Mouse (Mus musculus): ENCODE data around the gene Pfdn6. TPM values are rescaled to one million over a fixed set of nuclear protein-coding genes. Genes with fewer than 3 reads are reported as not detected.
"Not testable (repeated sequence)": the region's sequence is repeated elsewhere in the genome, so short reads cannot be mapped to it uniquely, and the experiment has no call there.

Gene Pfdn6
- polyA plus RNA-seq, 3 experiments from 2014 or later, result 114 to 135 (median 124) TPM

DNA sequence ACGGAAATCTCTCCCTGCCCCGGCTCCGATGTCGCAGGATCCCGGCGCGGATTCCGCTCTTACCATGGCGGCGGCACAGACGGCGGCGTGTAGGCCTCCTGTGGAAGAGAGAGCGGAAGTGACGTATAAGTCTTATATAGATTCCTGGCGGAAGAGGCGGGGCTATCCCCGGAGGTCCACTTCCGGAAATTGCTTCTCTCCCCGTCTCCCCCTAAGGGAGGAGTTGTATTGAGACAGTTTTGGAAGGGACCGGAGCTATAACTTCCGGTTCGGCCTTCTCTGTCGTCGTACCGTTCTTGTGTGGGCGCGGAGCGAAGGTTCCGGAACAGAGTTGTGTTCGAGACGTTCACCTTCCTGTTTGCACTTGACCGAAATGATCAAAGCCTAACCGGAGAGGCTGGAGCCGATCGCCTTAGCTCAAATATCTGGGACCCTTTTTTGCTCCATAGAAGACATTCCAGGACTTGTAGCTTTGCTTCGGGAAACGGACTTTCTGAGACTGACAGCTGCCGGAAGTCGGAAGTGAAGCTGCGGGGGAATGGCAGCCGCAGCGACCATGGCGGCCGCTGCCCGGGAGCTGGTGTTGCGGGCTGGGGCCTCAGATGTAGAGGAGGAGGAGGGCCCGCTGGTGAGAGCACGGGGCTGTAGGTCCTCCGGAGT lies 15.5 kb upstream of the Pfdn6 start, which contains the start of the genes Vps52 and Rps18:
TSS of gene Vps52 (plus strand) at position 258 of the 660 bp plus-strand sequence.
TSS of gene Rps18 (minus strand) at position 447 of the 660 bp plus-strand sequence.
- ATAC-seq, result peak; percentile 81

DNA sequence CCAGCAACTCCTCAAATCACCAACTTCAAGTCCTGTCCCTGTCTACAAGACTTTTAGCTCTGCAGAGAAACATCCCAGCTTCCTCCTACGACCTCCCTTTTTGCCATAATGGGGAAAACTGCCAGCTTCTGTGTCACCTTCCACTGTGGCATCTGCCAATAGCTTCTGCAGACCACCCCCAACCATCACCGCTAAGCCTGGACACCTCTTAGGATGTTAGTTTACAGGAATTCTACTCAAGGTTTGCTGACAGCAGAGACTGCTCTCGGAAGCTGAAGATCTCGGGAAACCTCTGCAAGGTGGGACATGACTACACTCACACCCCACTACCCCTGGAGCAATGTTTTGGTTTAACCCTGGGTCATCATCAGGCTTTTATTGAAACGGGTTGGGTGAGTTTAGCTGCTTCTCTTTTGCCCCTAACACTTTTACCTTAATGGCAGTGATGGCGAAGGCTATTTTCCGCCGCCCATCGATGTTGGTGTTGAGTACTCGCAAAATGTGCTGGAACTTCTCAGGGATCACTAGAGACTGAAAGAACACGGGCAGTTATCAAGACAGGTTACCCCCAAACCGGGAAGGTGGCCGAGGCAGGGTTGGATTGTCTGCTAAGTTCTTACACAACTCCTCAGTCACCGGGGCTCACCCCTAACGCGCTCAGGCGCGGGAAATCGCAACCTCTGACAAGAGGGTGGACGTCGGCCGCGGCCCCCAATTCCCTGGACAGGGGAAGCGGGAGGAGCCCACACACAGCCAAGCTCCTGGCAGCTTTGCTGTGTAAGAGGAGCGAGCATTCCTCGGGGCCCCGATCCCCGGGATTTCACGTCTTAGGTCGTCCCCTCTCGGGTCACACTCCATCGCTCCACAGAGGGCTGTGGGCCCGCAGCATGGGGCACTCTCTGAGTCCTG lies 14.8 kb upstream of the Pfdn6 start:
- peak; percentile 3 for ATAC-seq

DNA sequence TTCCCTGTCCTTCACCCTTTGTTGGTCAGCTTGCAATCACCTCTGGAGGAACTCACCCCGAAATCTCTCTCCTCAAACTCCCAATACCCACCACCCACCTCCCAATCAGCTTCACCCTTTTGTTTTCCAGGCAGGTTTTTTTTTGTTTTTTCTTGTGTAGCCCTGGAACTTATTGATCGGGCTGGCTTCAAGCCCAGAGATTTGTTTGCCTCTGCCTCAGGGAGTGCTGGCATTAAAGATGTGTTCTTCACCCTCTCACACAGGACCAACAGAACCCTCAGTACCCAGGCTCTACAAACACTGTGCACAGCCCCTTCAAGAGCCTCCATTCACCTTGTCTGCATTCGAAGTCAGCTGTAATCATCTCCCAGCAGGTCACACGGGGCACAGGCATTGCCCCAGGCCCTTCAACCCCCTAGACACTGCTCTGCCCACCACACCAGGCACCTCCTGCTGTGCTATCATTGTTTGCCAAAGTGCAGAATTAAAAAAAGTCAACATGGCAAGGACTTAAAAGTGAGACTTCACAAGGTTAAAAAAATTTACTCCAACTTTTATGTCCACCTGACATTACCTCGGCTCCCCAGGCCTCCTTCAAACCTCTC lies 13.9 kb upstream of the Pfdn6 start:
- no peak for ATAC-seq

DNA sequence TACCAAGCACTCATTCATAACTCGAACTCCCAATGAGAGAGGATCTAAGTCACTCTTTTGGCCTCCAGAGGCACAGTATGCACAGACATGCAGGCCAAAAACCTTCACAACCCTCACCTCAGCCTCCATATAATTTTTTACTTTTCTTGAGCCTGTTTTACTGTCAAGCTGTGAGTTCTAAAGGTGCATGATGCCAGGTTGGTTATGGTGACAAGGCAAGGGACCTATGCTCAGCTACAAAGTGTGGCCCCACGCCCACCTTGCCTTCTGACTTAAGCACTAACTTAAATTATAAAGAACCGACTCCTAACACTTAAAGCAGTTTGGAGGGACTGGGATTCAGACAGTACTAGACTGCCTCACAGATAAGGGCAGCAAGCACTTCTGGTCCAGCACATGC lies 13.2 kb upstream of the Pfdn6 start:
- no peak for ATAC-seq

DNA sequence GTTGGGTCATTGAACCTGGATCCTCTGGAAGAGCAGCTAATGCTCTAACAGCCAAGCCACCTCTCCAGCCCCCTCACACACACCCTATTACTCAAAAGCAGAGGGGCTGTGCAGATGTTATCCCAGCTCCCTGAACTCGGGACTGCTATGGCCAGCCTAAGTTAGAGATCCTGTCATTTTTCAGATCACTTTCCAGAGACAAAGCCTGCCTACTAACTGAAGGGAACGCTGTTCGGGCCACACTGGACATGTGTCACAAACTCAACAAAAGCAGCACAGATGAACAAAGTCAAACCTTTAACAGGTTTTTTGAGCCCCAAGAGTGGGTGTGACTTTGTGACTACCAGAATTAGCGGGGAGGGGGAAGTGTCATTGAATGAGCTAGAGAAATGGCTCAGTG lies 12.7 kb upstream of the Pfdn6 start:
- no peak for ATAC-seq

DNA sequence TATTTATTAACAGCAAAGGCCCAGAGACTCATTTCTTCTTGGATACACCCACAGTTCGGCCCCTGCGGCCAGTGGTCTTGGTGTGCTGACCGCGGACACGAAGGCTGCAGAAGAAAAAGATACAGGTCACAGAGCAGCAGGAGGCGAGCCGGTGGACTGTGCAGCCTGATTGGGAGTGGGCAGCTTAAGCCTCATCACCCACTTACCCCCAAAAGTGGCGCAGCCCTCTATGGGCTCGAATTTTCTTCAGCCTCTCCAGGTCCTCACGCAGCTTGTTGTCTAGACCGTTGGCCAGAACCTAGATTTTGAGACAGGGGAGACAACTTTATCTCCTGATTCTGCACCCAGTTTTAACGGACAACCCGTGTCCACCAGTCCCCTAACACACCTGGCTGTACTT lies 11.9 kb upstream of the Pfdn6 start:
- not testable (repeated sequence) for ATAC-seq

DNA sequence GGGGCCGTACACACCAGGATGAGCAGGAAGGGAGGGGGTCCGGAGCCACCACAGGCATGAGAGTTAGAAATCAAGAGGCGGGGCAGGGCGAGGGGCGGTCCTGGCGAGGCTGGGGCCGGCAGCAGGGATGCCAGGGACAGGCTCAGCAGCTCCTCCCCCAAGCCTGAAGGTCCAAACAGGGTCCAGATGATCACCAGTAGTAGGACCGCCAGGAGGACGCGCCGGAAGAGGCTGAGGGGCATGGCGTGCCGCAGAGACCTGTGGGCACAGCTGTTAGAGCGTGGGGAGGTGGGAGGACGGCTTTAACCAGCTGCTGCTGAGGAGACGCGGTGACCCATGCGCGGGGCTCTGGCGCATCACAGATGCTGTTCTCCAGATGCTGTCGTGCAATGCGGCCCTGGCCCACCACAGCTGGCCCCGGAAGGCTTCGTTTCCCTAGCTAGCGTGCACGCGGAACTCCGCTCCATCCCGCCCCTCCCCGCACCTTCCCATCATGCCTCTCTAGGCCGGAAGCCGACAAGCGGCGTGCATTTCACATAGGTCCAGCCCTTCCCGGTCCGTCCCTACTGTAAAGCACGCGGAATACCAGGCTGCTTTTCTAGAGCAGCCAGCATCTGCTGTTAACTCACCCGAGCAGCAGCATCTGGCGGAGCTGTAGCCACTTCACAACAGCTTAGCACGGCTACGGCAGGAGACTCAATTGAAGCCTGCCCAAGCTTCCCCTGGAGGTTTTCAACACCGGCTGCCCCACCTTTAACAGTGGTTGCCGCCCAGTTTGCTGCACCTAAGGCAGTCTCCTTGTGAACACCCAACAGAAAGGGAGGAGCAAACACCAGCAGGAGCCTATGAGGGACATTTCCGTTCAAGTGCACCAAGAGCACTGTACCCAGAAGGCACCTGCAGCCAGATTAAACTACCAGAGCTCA lies 11.1 kb upstream of the Pfdn6 start, which contains the start of gene B3galt4:
TSS of gene B3galt4 (minus strand) at position 468 of the 926 bp plus-strand sequence.
- ATAC-seq, result peak; percentile 66

DNA sequence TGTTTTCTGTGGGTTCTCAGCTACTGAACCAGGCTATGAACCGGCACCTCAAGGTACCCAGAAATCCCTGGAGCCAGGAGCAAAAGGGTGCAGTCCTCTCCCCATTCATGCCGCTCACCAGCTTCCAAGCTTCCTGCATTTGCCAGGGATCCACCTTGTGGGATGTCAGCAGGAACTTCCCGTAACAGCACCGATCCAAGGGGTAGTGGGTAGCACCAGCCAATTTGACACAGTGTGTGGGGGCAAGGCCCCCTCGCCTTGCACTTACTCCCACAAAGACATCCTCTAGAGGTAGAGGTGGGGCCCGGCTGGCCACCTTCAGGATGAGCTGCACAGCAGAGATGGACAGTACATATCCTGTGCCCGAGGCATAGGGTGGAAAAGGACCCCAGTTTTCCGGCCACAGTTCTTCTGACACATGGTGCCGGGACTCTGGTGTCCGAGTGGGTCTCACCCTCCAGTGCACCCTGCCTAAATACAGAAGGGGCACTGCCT lies 10.0 kb upstream of the Pfdn6 start:
- no peak for ATAC-seq

DNA sequence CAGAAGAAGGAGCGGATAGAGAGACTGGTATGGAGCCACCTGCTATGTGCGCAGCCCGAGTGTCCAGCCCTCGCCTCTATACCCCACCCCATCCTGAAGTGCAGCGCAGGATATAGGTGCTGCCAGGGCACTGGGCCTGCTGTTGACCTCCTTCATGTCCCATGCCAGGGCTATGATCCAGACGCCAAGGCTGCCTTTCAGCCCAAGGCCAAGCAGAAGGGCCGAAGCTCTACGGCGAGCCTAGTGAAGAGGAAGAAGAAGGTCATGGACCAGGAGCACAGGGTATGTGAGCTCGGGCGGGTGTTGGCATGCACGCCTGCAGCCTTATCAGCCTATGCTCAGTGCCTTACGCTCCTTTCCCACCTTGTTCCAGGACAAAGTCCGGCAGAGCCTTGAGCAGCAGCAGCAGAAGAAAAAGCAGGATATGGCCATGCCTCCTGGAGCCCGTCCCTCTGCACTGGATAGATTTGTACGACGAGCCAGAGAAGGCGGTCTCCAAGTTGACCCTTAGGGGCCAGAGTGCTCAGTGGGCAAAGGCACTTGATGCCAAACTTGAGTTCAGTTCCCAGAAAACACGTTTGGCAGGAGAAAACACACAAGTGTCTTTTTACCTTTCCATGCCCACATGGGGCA lies 8.9 kb upstream of the Pfdn6 start:
- no peak for ATAC-seq

DNA sequence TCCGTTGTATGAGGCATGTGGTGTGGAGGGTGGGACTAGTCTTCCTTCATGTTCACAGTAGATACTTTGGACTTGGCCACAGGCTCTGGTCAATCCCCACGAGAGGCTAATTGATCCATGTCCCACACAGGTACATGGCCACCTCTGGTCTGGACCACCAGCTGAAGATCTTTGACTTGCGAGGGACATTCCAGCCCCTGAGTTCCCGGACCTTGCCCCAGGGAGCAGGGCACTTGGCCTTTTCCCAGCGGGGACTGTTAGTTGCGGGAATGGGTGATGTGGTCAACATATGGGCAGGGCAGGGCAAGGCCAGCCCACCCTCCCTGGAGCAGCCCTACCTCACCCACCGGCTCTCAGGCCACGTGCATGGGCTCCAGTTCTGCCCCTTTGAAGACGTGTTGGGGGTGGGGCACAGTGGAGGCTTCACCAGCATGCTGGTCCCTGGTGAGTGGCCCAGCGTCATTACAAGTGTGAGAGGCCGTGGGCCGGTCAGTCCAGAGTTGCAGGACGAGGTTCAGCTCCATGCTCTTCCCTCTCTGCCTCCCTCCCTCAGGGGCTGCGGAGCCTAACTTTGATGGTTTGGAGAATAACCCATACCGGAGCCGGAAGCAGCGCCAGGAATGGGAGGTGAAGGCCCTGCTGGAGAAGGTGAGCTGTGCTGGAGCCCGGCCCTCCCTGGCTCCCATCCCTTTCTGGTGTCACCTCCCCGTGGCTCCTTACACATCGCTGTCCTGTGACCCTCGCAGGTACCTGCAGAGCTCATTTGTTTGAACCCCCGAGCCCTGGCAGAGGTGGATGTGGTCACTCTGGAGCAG lies 8.2 kb upstream of the Pfdn6 start:
- ATAC-seq, result no peak

DNA sequence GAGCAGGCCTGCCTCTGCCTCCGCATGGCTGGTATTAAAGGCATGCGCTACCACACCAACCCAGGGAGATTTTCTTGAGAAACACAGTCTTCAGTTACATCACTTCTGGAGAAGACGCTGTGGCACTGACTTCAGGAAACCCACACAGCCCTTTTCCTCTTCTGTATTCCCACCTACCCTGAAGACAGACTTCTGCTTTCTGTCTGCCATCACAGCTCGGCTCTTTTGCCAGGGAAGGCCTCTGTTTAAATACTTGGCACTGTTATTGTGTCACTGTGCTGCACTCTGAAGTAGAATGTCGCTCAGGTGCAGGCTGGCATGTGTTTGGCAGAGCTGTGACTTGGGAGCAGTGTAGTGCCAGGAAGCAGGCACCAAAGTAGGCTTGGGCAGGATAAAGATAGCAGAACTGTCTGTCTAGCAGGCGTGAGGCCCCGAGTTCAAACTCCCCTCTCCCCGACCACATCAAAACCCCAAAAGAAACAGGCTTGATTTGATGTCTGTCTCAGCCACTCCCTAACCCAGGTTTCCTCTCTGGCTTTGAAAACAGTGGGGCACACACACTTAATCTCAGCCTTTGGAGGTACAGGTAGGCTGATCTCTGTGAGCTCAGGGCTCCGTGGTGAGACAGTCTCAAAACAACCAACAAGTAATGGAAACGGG lies 7.4 kb upstream of the Pfdn6 start:
- peak; percentile 40 for ATAC-seq

DNA sequence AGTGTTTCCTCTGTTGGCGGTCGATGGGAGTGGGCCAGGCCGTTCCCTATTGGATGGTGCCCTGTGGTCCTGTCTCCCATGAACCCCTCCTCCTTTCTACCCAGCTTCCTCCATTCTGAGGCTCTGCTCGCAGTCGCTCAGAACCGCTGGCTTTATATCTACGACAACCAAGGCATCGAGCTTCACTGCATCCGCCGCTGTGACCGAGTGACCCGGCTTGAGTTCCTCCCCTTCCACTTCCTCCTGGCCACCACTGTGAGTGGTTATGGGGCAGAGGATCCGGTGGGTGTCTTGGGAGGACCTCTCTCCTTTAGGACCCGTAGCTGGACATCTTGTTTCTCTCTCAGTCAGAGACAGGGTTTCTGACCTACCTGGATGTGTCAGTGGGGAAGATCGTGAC lies 3.3 kb upstream of the Pfdn6 start:
- ATAC-seq, result no peak

DNA sequence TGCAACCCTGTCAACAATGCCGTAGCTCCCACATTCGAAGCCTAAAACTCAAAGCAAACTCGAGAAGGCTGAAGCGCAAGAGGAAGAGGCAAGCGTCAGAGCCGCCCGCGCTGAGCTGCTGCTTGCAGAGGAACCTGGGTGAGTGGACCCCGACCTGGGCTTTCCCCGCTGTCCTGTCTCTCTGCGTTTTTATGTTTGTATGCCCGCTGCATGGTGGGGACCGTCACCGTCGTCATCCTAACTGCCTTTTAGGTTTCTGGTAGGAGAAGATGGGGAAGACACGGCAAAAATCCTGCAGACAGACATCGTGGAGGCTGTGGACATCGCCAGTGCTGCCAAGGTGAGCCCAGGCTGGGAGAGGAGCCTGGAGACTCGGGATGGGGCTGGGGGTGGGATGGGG lies 1.2 kb upstream of the Pfdn6 start:
- no peak for ATAC-seq

DNA sequence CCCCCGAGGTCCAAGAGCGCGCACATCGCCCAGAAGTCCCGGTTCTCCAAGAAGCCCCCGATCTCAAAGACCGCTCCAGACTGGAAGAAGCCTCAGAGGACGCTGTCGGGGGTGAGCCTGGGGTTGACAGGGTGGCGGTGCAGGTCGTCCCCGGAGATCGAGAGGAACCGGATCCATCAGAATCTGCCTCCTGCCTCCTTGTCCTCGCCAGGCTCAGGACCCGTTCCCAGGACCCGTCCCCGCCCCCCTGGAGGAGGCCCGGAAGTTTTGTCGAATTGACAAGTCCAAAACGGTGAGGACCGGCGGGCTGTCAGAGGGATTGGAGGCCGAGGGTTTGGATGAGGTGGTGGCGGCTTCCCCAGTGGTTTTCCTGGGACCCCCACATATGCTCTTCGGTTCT lies 838 bp upstream of the Pfdn6 start:
- ATAC-seq, result no peak

DNA sequence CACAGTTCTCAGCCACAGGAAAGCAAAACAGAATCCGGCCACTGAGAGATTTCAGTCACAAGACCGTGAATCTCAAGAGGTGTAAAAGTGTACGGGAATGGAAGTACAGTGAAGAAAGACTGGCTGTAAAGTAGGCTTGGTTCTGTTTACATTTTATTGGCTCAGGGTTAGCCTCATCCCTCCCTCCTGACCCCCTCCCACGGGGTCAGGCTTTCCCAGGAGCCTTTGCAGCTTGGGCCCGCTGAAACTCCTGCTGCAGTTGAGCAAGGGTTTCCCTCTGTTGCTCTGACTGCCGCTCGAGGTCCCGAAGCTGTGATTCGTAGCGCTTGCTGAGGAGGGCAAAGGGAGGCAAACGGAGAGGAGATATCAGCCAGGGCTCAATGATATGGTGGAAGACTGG lies 1.4 kb downstream of the Pfdn6 start:
- ATAC-seq, result no peak

DNA sequence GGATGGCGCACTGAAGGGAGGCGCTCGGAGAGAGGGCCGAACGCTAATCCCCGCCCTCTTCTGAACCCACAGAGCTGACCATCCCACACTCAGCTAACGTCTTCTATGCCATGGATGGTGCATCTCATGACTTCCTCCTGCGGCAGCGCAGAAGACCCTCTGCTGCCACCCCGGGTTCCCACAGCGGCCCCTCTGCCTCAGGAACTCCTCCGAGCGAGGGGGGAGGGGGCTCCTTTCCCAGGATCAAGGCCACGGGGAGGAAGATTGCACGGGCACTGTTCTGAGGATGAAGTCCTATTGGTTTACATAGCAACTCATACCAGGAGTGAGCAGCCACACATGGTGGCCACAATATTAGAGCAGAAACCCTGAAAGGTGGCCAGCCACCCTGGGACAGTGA lies 3.1 kb downstream of the Pfdn6 start:
- no peak for ATAC-seq

DNA sequence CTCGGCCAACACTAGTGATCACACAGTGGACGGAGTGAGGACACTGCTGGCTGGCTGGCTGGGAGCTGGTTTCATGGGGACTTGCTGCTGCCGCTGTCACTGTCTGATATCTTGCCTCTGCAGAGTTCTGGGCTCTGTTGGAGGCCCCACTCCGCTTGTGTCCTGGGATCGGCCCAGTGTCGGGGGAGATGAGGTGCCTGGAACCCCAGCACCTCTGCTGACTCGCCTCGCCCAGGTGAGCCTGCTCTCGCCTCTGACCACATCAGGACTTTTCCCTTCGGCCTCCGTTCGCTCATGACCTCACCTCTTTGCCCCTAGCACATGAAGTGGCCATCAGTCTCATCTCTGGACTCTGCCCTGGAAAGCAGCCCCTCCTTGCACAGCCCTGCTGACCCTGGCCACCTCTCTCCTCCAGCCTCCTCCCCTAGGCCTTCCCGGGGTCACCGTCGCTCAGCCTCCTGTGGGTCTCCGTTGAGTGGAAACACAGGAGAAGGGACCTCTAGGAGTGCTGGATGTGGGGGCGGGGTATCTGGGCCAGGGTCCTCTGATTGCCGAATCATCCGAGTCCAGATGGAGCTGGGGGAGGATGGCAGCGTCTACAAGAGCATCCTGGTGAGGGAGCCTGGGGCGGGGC lies 4.6 kb downstream of the Pfdn6 start:
- ATAC-seq, result no peak

DNA sequence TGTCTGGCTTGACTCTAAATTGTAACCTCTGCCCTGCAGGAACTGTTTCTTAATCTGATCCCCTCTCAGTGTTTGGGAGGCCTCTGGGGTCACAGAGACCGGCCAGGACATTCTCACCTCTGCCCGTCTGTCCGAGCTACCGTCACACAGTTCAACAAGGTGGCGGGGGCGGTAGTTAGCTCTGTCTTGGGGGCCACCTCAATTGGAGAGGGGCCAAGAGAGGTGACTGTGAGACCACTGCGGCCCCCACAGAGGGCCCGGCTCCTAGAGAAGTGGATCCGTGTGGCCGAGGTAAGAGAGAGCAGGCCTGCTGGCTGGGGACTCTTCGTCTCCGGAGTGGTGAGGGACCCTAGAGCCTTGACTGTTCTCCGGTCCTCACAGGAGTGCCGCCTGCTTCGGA lies 7.2 kb downstream of the Pfdn6 start:
- no peak for ATAC-seq

DNA sequence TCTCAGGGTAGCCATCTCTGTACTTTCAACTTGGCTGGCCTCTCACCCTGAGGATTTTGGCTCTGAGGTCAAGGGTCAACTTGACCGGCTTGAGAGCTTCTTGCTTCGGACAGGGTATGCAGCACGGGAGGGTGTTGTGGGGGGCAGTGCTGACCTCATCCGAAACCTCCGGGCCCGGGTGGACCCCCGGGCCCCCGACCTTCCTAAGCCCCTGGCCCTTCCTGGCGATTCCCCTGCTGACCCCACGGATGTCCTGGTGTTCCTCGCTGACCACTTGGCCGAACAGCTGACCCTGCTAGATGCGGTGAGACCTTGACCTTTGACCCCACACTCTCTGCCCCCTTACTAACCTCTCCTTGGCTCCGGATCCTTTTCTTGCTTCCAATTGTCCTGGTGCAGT lies 7.7 kb downstream of the Pfdn6 start:
- ATAC-seq, result no peak

DNA sequence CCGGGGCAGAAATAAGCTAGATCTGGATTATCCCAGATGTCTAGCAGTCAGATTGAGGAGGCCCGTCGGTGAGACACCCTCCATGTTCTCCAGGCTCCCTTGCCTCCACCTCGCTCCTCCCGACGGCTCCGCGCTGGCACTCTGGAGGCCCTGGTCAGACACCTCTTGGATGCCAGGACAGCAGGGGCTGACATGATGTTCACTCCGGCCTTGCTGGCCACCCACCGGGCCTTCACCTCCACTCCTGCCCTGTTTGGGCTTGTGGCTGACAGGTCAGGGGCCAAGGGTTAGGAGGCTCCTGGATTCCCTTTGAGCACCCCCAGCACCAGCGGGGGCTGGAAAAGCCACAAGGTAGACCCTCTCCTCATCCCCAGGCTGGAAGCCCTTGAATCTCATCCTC lies 8.2 kb downstream of the Pfdn6 start:
- no peak for ATAC-seq

All from inflammation-experienced regulatory T-cells, adult 6 months (primary cell).